Mouse (Mus musculus): ENCODE data around the gene Fam180a.

The Fam180a gene

GRCm38 (mm10) chr6:35269643-35270042 is 56.3 kb downstream of the Fam180a start:
- ATAC-seq (ENCODE audit: insufficient number of reproducible peaks, low FRiP score, low TSS enrichment) = no peak

DNA sequence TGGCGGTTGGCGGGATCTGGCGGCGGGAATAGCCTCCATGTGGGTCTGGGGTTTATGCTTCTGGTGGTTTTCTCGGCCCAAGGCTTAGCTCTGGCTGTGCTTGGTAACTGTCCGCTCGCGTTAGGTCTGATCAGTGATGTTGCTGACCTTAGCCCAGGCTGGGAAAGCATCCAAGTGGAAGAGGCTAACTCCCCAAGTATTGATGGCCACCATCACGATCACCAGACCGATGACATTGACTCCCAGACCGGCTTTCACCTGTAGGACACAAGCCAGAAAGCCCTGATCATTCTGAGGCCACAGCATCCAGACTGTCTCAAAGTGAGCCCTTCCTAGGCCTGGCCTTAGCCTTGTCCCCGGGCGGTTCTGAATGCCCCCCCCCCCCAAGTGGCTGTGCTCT is 57.2 kb downstream of the Fam180a start:
- no peak for ATAC-seq (ENCODE audit: insufficient number of reproducible peaks, low FRiP score, low TSS enrichment)

DNA sequence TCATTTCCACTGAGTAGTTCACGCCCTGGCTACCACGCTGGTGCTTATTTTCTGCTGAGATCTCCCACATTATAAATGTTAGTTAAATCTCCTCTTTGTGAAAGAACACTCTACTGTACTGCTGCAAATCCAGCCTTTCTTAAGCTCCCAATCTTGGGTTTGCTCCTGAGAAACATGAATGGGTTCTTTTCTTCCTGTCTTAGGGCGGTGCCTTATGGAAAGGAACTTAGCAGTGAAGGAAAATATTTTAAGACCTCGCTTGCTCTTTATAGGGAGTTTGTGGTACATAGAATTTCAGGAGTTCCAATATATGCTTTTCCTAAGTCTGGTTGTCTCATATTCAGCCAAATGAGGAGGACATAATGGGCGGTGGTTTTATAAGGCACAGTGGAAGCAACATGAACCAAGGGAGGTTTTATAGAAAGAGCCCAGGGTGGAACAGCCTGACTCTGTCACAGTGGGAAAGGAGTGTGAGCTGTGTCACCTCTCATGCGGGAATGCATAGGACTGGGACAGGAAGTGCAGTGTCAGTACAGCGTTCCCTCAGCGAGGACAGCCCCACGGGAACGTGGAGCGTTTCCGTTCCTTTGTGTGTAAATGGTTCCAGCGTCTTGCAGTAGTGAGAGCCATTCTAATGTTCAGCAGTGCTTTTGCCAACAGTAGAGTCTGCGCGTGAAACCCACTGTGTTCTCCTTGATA is 60.2 kb downstream of the Fam180a start:
- ATAC-seq (ENCODE audit: insufficient number of reproducible peaks, low FRiP score, low TSS enrichment) = no peak
